Mouse (Mus musculus) neural tube, embryonic 14.5 days (tissue): ENCODE results near the gene Vtcn1. TPM values are rescaled to one million over a fixed set of nuclear protein-coding genes. Genes with fewer than 3 reads are reported as not detected.
"Not testable (repeated sequence)": the region's sequence is repeated elsewhere in the genome, so short reads cannot be mapped to it uniquely, and the experiment has no call there.

Source experiments
- ATAC-seq: fragments of 200-750 bp; cut with Nextera tagmentation; 2 replicates; pipeline ENCODE4 v1.8.0; 2017; ENCODE audit warnings: low read depth, mild to moderate bottlenecking, moderate TSS enrichment, moderate library complexity
- H3K27ac ChIP-seq: fragments of 300-500 bp; sonication (generic); 2 replicates; pipeline ENCODE4 v1.5.1; 2014; ENCODE audit warnings: low read depth, mild to moderate bottlenecking, control low read depth, low read length, moderate library complexity, mixed read lengths
- H3K27me3 ChIP-seq: fragments of 300-500 bp; sonication (generic); 2 replicates; pipeline ENCODE4 v1.6.1; 2014; ENCODE audit warnings: low read length; ENCODE audit not compliant: control insufficient read depth, insufficient read depth
- H3K36me3 ChIP-seq: fragments of 300-500 bp; sonication (generic); 2 replicates; pipeline ENCODE4 v1.6.1; 2014; ENCODE audit warnings: low read length, mixed read lengths; ENCODE audit not compliant: control insufficient read depth, insufficient read depth
- H3K4me1 ChIP-seq: fragments of 300-500 bp; sonication (generic); 2 replicates; pipeline ENCODE4 v1.6.1; 2014; ENCODE audit warnings: low read length; ENCODE audit not compliant: control insufficient read depth, insufficient read depth
- H3K4me2 ChIP-seq: fragments of 300-500 bp; sonication (generic); 2 replicates; pipeline ENCODE4 v1.6.1; 2014; ENCODE audit warnings: mild to moderate bottlenecking, low read depth, low read length, control low read depth
- H3K4me3 ChIP-seq: fragments of 300-500 bp; sonication (generic); 2 replicates; pipeline ENCODE4 v1.5.1; 2014; ENCODE audit warnings: low read depth, low read length, control low read depth, mixed read lengths
- H3K9ac ChIP-seq: fragments of 300-500 bp; sonication (generic); replicated peaks from 2 replicates; pipeline ENCODE4 v1.6.1; 2014; ENCODE audit warnings: low read depth, mild to moderate bottlenecking, control low read depth, low read length, mixed read lengths
- H3K9me3 ChIP-seq: fragments of 300-500 bp; sonication (generic); 2 replicates; pipeline ENCODE4 v1.6.1; 2016; ENCODE audit warnings: low read length; ENCODE audit not compliant: control insufficient read depth
- WGBS: fragments of 180-500 bp; shearing (Covaris S2); extraction: QIAGEN DNeasy Blood & Tissue Kit; methylation state at CpG from one replicate; pipeline ENCODE4 v1.1.7; 2014; 5-methylcytosine and 5-hydroxymethylcytosine counted together
- polyA plus RNA-seq: library from polyadenylated mRNA; unstranded; fragments of >200 nt; fragmentation: Nextera tagmentation; extraction: Ambion mirVana; gene quantifications from 2 replicates; pipeline ENCODE4 v1.2.1, GENCODE M21; 2014

Vtcn1 gene
- polyA plus RNA-seq, 1 experiment from 2014 or later, result not detected

GRCm38 (mm10) chr3:100804975-100805374 lies 20.3 kb upstream of the Vtcn1 start:
- H3K4me3 ChIP-seq, result no peak overlapping the region
- H3K9ac ChIP-seq, result no peak overlapping the region
- 94% methylated on average over 1 of the region's 1 CpGs for WGBS
- H3K4me2 ChIP-seq, result no peak overlapping the region
- ATAC-seq, result no peak
- H3K36me3 ChIP-seq, result no peaks in the 10 kb centered on the region
- H3K27me3 ChIP-seq, result no peaks in the 10 kb centered on the region
- H3K9me3 ChIP-seq, result no peaks in the 10 kb centered on the region
- no peak overlapping the region for H3K27ac ChIP-seq
- H3K4me1 ChIP-seq, result no peaks in the 10 kb centered on the region

GRCm38 (mm10) chr3:100805925-100806324 lies 19.3 kb upstream of the Vtcn1 start:
- no peak overlapping the region for H3K4me2 ChIP-seq
- no peaks in the 10 kb centered on the region for H3K36me3 ChIP-seq
- H3K27me3 ChIP-seq, result no peaks in the 10 kb centered on the region
- no peak for ATAC-seq
- no peaks in the 10 kb centered on the region for H3K4me1 ChIP-seq
- no peaks in the 10 kb centered on the region for H3K9me3 ChIP-seq
- 73% methylated on average over 6 of the region's 6 CpGs for WGBS
- no peak overlapping the region for H3K27ac ChIP-seq
- no peak overlapping the region for H3K4me3 ChIP-seq
- H3K9ac ChIP-seq, result no peak overlapping the region

- WGBS, result 36% methylated on average over 2 of the region's 2 CpGs
- H3K36me3 ChIP-seq, result no peaks in the 10 kb centered on the region
These were observed 14.8 kb upstream of the Vtcn1 start for GRCm38 (mm10) chr3:100810461-100810860.

GRCm38 (mm10) chr3:100811836-100812235 lies 13.4 kb upstream of the Vtcn1 start:
- Histone ChIP-seq H3K4me3 (no peak overlapping the region), H3K4me2 (no peak overlapping the region), H3K9me3 (no peaks in the 10 kb centered on the region), H3K9ac (no peak overlapping the region), H3K27me3 (no peaks in the 10 kb centered on the region), H3K27ac (no peak overlapping the region), H3K36me3 (no peaks in the 10 kb centered on the region), H3K4me1 (no peaks in the 10 kb centered on the region)
- 96% methylated on average over 2 of the region's 2 CpGs for WGBS
- no peak for ATAC-seq

More at GRCm38 (mm10) chr3:100810461-100810860, 14.8 kb upstream of the Vtcn1 start:
- no peak overlapping the region for H3K27ac ChIP-seq
- H3K9me3 ChIP-seq, result no peaks in the 10 kb centered on the region
- H3K4me1 ChIP-seq, result no peaks in the 10 kb centered on the region
- no peak overlapping the region for H3K4me3 ChIP-seq
- H3K9ac ChIP-seq, result no peak overlapping the region
- ATAC-seq, result no peak
- H3K4me2 ChIP-seq, result no peak overlapping the region
- no peaks in the 10 kb centered on the region for H3K27me3 ChIP-seq

GRCm38 (mm10) chr3:100815490-100815889 lies 9.8 kb upstream of the Vtcn1 start:
- not testable (repeated sequence) for H3K4me3 ChIP-seq, H3K36me3 ChIP-seq, H3K4me1 ChIP-seq, H3K9me3 ChIP-seq, H3K27ac ChIP-seq, H3K27me3 ChIP-seq, H3K9ac ChIP-seq, ATAC-seq, H3K4me2 ChIP-seq
- WGBS, result 48% methylated on average over 1 of the region's 1 CpGs

GRCm38 (mm10) chr3:100818709-100819108 lies 6.5 kb upstream of the Vtcn1 start:
- H3K27me3 ChIP-seq, result no peaks in the 10 kb centered on the region
- no peak overlapping the region for H3K4me2 ChIP-seq
- no peaks in the 10 kb centered on the region for H3K36me3 ChIP-seq
- ATAC-seq, result no peak
- no peak overlapping the region for H3K27ac ChIP-seq
- no peaks in the 10 kb centered on the region for H3K9me3 ChIP-seq
- no peak overlapping the region for H3K9ac ChIP-seq
- no peak overlapping the region for H3K4me3 ChIP-seq
- 83% methylated on average over 4 of the region's 4 CpGs for WGBS
- no peaks in the 10 kb centered on the region for H3K4me1 ChIP-seq

- no peak for ATAC-seq
- Histone ChIP-seq H3K4me2 (no peak overlapping the region), H3K4me3 (no peak overlapping the region), H3K36me3 (no peaks in the 10 kb centered on the region), H3K27me3 (no peaks in the 10 kb centered on the region), H3K9me3 (no peaks in the 10 kb centered on the region), H3K4me1 (no peaks in the 10 kb centered on the region), H3K9ac (no peak overlapping the region), H3K27ac (no peak overlapping the region)
- 94% methylated on average over 5 of the region's 5 CpGs for WGBS
These were observed 5.7 kb upstream of the Vtcn1 start for GRCm38 (mm10) chr3:100819571-100819970.

- peak; percentile 49 for ATAC-seq
- H3K4me1 ChIP-seq, result no peaks in the 10 kb centered on the region
- no peaks in the 10 kb centered on the region for H3K27me3 ChIP-seq
- no peaks in the 10 kb centered on the region for H3K9me3 ChIP-seq
- no peak overlapping the region for H3K4me2 ChIP-seq
- no peak overlapping the region for H3K4me3 ChIP-seq
- WGBS, result 43% methylated on average over 2 of the region's 2 CpGs
- no peak overlapping the region for H3K27ac ChIP-seq
- H3K9ac ChIP-seq, result no peak overlapping the region
- no peaks in the 10 kb centered on the region for H3K36me3 ChIP-seq
These were observed 4.4 kb upstream of the Vtcn1 start for GRCm38 (mm10) chr3:100820852-100821251.

- H3K4me3 ChIP-seq, result no peak overlapping the region
- 42% methylated on average over 2 of the region's 2 CpGs for WGBS
- H3K4me2 ChIP-seq, result no peak overlapping the region
- H3K4me1 ChIP-seq, result no peaks in the 10 kb centered on the region
- H3K27me3 ChIP-seq, result no peaks in the 10 kb centered on the region
- H3K9me3 ChIP-seq, result no peaks in the 10 kb centered on the region
- H3K9ac ChIP-seq, result no peak overlapping the region
- no peak overlapping the region for H3K27ac ChIP-seq
- peak; percentile 75; the same call in 1 of the 2 replicates for ATAC-seq
- H3K36me3 ChIP-seq, result no peaks in the 10 kb centered on the region
These were observed 4.0 kb upstream of the Vtcn1 start for GRCm38 (mm10) chr3:100821276-100821675.

- Histone ChIP-seq H3K4me3 (no peak overlapping the region), H3K4me2 (no peak overlapping the region), H3K9me3 (no peaks in the 10 kb centered on the region), H3K36me3 (no peaks in the 10 kb centered on the region), H3K9ac (no peak overlapping the region), H3K27ac (no peak overlapping the region), H3K4me1 (no peaks in the 10 kb centered on the region), H3K27me3 (no peaks in the 10 kb centered on the region)
- no peak for ATAC-seq
- 76% methylated on average over 3 of the region's 3 CpGs for WGBS
These were observed 18.5 kb downstream of the Vtcn1 start for GRCm38 (mm10) chr3:100843784-100844183.
